Mouse (Mus musculus) common myeloid progenitor, adult 5-6 weeks (primary cell): ENCODE data around the gene Krtap6-2. TPM values are rescaled to one million over a fixed set of nuclear protein-coding genes. Genes with fewer than 3 reads are reported as not detected.

Experiments
- ATAC-seq: replicated peaks from 2 replicates; pipeline ENCODE4 v1.8.0; 2016; ENCODE audit warnings: low read depth, mild to moderate bottlenecking, moderate TSS enrichment, inconsistent platforms; ENCODE audit not compliant: poor library complexity, severe bottlenecking
- total RNA-seq: library from RNA; stranded (forward); fragments of 200-1000, 187-1606 nt; gene quantifications from 2 replicates; pipeline ENCODE4 v1.2.3, GENCODE M21; 2017

Gene Krtap6-2
- total RNA-seq: not detected in 2 replicates

GRCm38 (mm10) chr16:89420011-89420410, at the start of gene Krtap6-2:
TSS of gene Krtap6-2 (minus strand) at chr16:89420111.
- ATAC-seq: no peak

GRCm38 (mm10) chr16:89461189-89461588, 41.3 kb upstream of the Krtap6-2 start:
- no peak for ATAC-seq

GRCm38 (mm10) chr16:89429586-89429985, 9.7 kb upstream of the Krtap6-2 start:
- no peak for ATAC-seq

GRCm38 (mm10) chr16:89425310-89425709, 5.4 kb upstream of the Krtap6-2 start:
- no peak for ATAC-seq

- no peak for ATAC-seq
These were observed 3.6 kb downstream of the Krtap6-2 start for GRCm38 (mm10) chr16:89416311-89416710.

GRCm38 (mm10) chr16:89410345-89411068, 9.4 kb downstream of the Krtap6-2 start:
- no peak for ATAC-seq

- ATAC-seq: no peak
These were observed 16.1 kb downstream of the Krtap6-2 start, which contains the start of gene Krtap21-1 for GRCm38 (mm10) chr16:89403768-89404167. TSS of gene Krtap21-1 (minus strand) at chr16:89403868.

- no peak for ATAC-seq
These were observed 47.0 kb downstream of the Krtap6-2 start for GRCm38 (mm10) chr16:89372734-89373461.

Other genes starting within 250 kb of the Krtap6-2 start
- not detected in 2 replicates for gene 1110057P08Rik, start 245.4 kb downstream of the Krtap6-2 start, total RNA-seq
- not detected in 2 replicates for gene Krtap20-2, start 214.2 kb downstream of the Krtap6-2 start, total RNA-seq
- gene Krtap21-1, start 16.2 kb downstream of the Krtap6-2 start, total RNA-seq: not detected in 2 replicates
- gene Krtap8-1, start 67.8 kb upstream of the Krtap6-2 start, total RNA-seq: not detected in 2 replicates
- gene Krtap7-1, start 88.2 kb upstream of the Krtap6-2 start, total RNA-seq: not detected in 2 replicates
- gene Krtap11-1, start 151.1 kb upstream of the Krtap6-2 start, total RNA-seq: not detected in 2 replicates